In the genomic region with DNA sequence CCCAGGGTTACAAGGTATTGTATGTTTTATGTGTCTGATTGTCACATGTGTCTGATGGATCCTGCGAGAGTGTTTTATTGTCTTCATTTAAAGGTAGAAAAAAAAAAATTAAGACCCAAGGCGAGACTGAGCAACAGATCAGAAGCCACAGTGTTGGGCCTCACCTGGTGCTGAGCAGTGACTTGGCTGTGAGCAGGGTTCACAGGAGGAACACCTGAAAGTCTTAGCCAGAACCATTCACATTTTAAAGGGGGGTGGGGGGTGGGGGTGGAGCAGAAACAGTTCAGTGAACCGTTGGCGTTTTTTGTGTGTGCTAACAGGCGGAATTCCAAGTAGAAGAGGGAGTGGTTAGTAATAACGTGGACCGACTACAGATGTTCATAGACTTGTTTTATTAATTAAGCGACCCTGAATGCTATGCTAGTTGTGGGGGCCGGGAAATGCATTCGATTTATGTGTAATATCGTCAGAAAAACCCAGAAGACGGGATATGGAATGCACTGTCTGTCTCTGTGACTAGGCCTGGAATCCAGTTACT, we compare ENCODE assay signal across 9 mouse cellular contexts.
DNase-seq lines count a peak whose midpoint lies in the region; ATAC-seq and TF ChIP-seq lines count a peak whose summit lies in the region.
"Had no signal": no experiment of that assay in that cellular context is flagged by ENCODE, and none has a peak within 500 bp of the region (broad histone marks: within the 10 kb centered on the region; RNA-seq: fewer than 3 reads in every experiment).

No protein-coding gene starts in this region.

- no peaks in the 10 kb centered on the region for H3K36me3 ChIP-seq in kidney, embryonic 15.5 days
- no peaks in the 10 kb centered on the region for H3K36me3 ChIP-seq in embryonic facial prominence, embryonic 14.5 days (ENCODE audit: control insufficient read depth, insufficient read depth, low read length)
- no peaks in the 10 kb centered on the region for H3K36me3 ChIP-seq in hindbrain, embryonic 15.5 days
- no peaks in the 10 kb centered on the region for H3K36me3 ChIP-seq in midbrain, embryonic 16.5 days (ENCODE audit: control insufficient read depth, insufficient read depth, low read length)

- H3K9me3 ChIP-seq in kidney, embryonic 15.5 days (replicated peaks), result no peaks in the 10 kb centered on the region
- no peaks in the 10 kb centered on the region for H3K9me3 ChIP-seq in embryonic facial prominence, embryonic 14.5 days (ENCODE audit: control insufficient read depth, low read length)
- no peaks in the 10 kb centered on the region for H3K9me3 ChIP-seq in hindbrain, embryonic 15.5 days
- no peaks in the 10 kb centered on the region for H3K9me3 ChIP-seq in midbrain, embryonic 16.5 days (replicated peaks; ENCODE audit: control insufficient read depth, low read length, poor library complexity, severe bottlenecking)

- DNase-seq in kidney, adult 11 months, result no peak
- DNase-seq in embryonic facial prominence, embryonic 14.5 days (ENCODE audit: low spot score), result no peak
- no peak for DNase-seq in layer of hippocampus, postnatal 14 days (ENCODE audit: low spot score in 2 of 2)
- DNase-seq in lung, adult 2 months, result no peak
- no peak for DNase-seq in ovary, adult 18-20 months (ENCODE audit: low spot score)

- WGBS in kidney, embryonic 15.5 days, result 20% methylated on average over 12 of the region's 12 CpGs
- 19% methylated on average over 12 of the region's 12 CpGs for WGBS in embryonic facial prominence, embryonic 14.5 days
- 22% methylated on average over 12 of the region's 12 CpGs for WGBS in hindbrain, embryonic 15.5 days
- WGBS in midbrain, embryonic 16.5 days, result 25% methylated on average over 12 of the region's 12 CpGs
- 56% methylated on average over 12 of the region's 12 CpGs for WGBS in lung, adult 2 months

- no peak overlapping the region for H3K4me3 ChIP-seq in kidney, embryonic 15.5 days (replicated peaks)
- H3K4me3 ChIP-seq in embryonic facial prominence, embryonic 14.5 days (ENCODE audit: low read depth, low read length), result no peak overlapping the region
- H3K4me3 ChIP-seq in hindbrain, embryonic 15.5 days, result no peak overlapping the region
- H3K4me3 ChIP-seq in midbrain, embryonic 16.5 days (ENCODE audit: low read depth, low read length), result no peak overlapping the region
- H3K4me3 ChIP-seq in lung, adult 2 months (replicated peaks; ENCODE audit: extremely low read depth, low read depth, low read length), result no peak overlapping the region

- H3K27me3 ChIP-seq in kidney, embryonic 15.5 days, result no peaks in the 10 kb centered on the region
- no peaks in the 10 kb centered on the region for H3K27me3 ChIP-seq in embryonic facial prominence, embryonic 14.5 days (replicated peaks; ENCODE audit: control insufficient read depth, insufficient read depth, low read length)
- no peaks in the 10 kb centered on the region for H3K27me3 ChIP-seq in hindbrain, embryonic 15.5 days
- no peaks in the 10 kb centered on the region for H3K27me3 ChIP-seq in midbrain, embryonic 16.5 days (ENCODE audit: control insufficient read depth, insufficient read depth, low read depth, low read length)

- H3K27ac ChIP-seq in kidney, embryonic 15.5 days, result peak overlapping the region; percentile 85
- peak overlapping the region; percentile 79 for H3K27ac ChIP-seq in embryonic facial prominence, embryonic 14.5 days (replicated peaks; ENCODE audit: low read depth, low read length)
- H3K27ac ChIP-seq in hindbrain, embryonic 15.5 days (replicated peaks), result peak overlapping the region; percentile 73; the same call in 1 of the 2 replicates
- peak overlapping the region; percentile 66 for H3K27ac ChIP-seq in midbrain, embryonic 16.5 days (ENCODE audit: low read length)

- H3K4me1 ChIP-seq in kidney, embryonic 15.5 days, result peaks cover 28% of the 10 kb centered on the region
- peaks cover 31% of the 10 kb centered on the region for H3K4me1 ChIP-seq in embryonic facial prominence, embryonic 14.5 days (ENCODE audit: control insufficient read depth, insufficient read depth, low read length)
- H3K4me1 ChIP-seq in hindbrain, embryonic 15.5 days (replicated peaks), result peaks cover 33% of the 10 kb centered on the region
- peaks cover 17% of the 10 kb centered on the region for H3K4me1 ChIP-seq in midbrain, embryonic 16.5 days (ENCODE audit: control insufficient read depth, insufficient read depth, low read length)
- no peaks in the 10 kb centered on the region for H3K4me1 ChIP-seq in lung, adult 2 months (ENCODE audit: control insufficient read depth, insufficient read depth, low read length)

- TF ChIP-seq POLR2A in lung, adult 2 months (IDR thresholded peaks at IDR 0.05; ENCODE audit: borderline replicate concordance, extremely low read depth, low read depth, low read length), result no peak

- TF ChIP-seq CTCF in lung, adult 2 months (IDR thresholded peaks at IDR 0.05; ENCODE audit: insufficient read depth, low read length), result no peak

- H3K4me2 ChIP-seq in kidney, embryonic 15.5 days, result peak overlapping the region; percentile 33
- no peak overlapping the region for H3K4me2 ChIP-seq in embryonic facial prominence, embryonic 14.5 days (ENCODE audit: low read depth, low read length)
- no peak overlapping the region for H3K4me2 ChIP-seq in hindbrain, embryonic 15.5 days
- H3K4me2 ChIP-seq in midbrain, embryonic 16.5 days (ENCODE audit: low read length), result no peak overlapping the region; the same call in 1 of the 2 replicates

- H3K9ac ChIP-seq in kidney, embryonic 15.5 days, result no peak overlapping the region
- H3K9ac ChIP-seq in embryonic facial prominence, embryonic 14.5 days (ENCODE audit: low read depth, low read length), result no peak overlapping the region
- no peak overlapping the region for H3K9ac ChIP-seq in hindbrain, embryonic 15.5 days
- 0 out of 2 replicates have a peak overlapping the region, but pooled peaks have one; percentile 34 for H3K9ac ChIP-seq in midbrain, embryonic 16.5 days (ENCODE audit: low read depth, low read length)

- ATAC-seq in kidney, embryonic 15.5 days (replicated peaks; ENCODE audit: low FRiP score), result peak; percentile 73
- ATAC-seq in embryonic facial prominence, embryonic 14.5 days (ENCODE audit: low read depth), result 0 out of 2 replicates have a peak, but pooled peaks have one; percentile 13
- no peak for ATAC-seq in hindbrain, embryonic 15.5 days (ENCODE audit: low FRiP score, low read depth)
- ATAC-seq in midbrain, embryonic 16.5 days, result 0 out of 2 replicates have a peak, but pooled peaks have one; percentile 10
- ATAC-seq: CD4-positive, CD25-positive, alpha-beta regulatory T cell, adult 4 months had no signal
